Mouse (Mus musculus) adipose tissue, adult 10 weeks (tissue): ENCODE data around the gene Kazn. TPM values are rescaled to one million over a fixed set of nuclear protein-coding genes. Genes with fewer than 3 reads are reported as not detected.

Experiments used
- polyA plus RNA-seq: library from polyadenylated mRNA; stranded (reverse); fragments of 350-450 nt; fragmentation: Illumina TruSeq; extraction: RNeasy Lipid Tissue Mini Kit (QIAGEN cat#74804); gene quantifications from one replicate; pipeline ENCODE4 v1.2.3, GENCODE M21; 2014; ENCODE audit warnings: low read depth, low replicate concordance

The Kazn gene
- polyA plus RNA-seq, result 22.3 TPM

GRCm38 (mm10) chr4:142239240-142240126, at the start of gene Kazn:
Kazn (minus strand) TSS chr4:142239401.

GRCm38 (mm10) chr4:142084131-142084899, 154.9 kb downstream of the Kazn start, which contains the start of gene Tmem51:
Tmem51 (minus strand) TSS chr4:142084304.

Other genes with a start within 250 kb of the Kazn start
- gene Fhad1, start 224.3 kb downstream of the Kazn start, polyA plus RNA-seq, result 6.7 TPM
- 89.6 TPM for gene Tmem51, start 155.1 kb downstream of the Kazn start, polyA plus RNA-seq